Mouse (Mus musculus) CH12.LX (cell line): ENCODE measurements around the gene Kxd1. TPM values are rescaled to one million over a fixed set of nuclear protein-coding genes. Genes with fewer than 3 reads are reported as not detected.

Experiments
- DNase-seq: peaks from one replicate; pipeline ENCODE4 v3.0.0-alpha.2; 2013; ENCODE audit errors: extremely low read depth
- H3K27ac ChIP-seq: 2 replicates; pipeline ENCODE4 v1.5.1; 2012; ENCODE audit warnings: low read depth, mild to moderate bottlenecking, control low read depth, moderate library complexity; ENCODE audit not compliant: insufficient read depth
- H3K27me3 ChIP-seq: replicated peaks from 2 replicates; pipeline ENCODE3; 2012; ENCODE audit warnings: inconsistent platforms
- H3K36me3 ChIP-seq, 2 experiments: replicated peaks in 1 of 2; 2 replicates each; pipeline versions ENCODE3 to v1.6.1; 2012; ENCODE audit warnings: inconsistent platforms in 1 of 2, low read length in 1 of 2, mild to moderate bottlenecking in 1 of 2, mixed read lengths in 1 of 2, moderate library complexity in 1 of 2; ENCODE audit not compliant: control insufficient read depth in 1 of 2, insufficient read depth in 1 of 2
- H3K4me1 ChIP-seq, 2 experiments: 2 replicates each; pipeline ENCODE4 v1.6.1; 2012; ENCODE audit warnings: inconsistent platforms in 1 of 2, moderate library complexity in 1 of 2; ENCODE audit not compliant: insufficient read depth in 2 of 2, control insufficient read depth in 1 of 2
- H3K4me2 ChIP-seq: 2 replicates; pipeline ENCODE4 v1.6.1; 2012; ENCODE audit warnings: low read depth, mild to moderate bottlenecking, control low read depth; ENCODE audit not compliant: poor library complexity, insufficient read depth, severe bottlenecking
- H3K4me3 ChIP-seq, 3 experiments: fragments of 150-350 bp in 1 of 3; sonication (generic) in 1 of 3; replicated peaks in 1 of 3; 2 replicates each; pipeline versions ENCODE3 to v1.5.1; 2011 to 2012; ENCODE audit warnings: low read depth in 2 of 3, low read length in 2 of 3, mild to moderate bottlenecking in 2 of 3, moderate library complexity in 2 of 3, control low read depth in 1 of 3, improper control_type of control experiment in 1 of 3, inconsistent platforms in 1 of 3, mixed read lengths in 1 of 3; ENCODE audit not compliant: poor library complexity in 1 of 3
- H3K79me2 ChIP-seq: replicated peaks from 2 replicates; pipeline ENCODE4 v1.6.1; 2012; ENCODE audit warnings: mild to moderate bottlenecking, moderate library complexity; ENCODE audit not compliant: control insufficient read depth, poor library complexity, insufficient read depth, severe bottlenecking; ENCODE audit errors: extremely low read depth
- H3K9ac ChIP-seq: 2 replicates; pipeline ENCODE4 v1.6.1; 2012; ENCODE audit warnings: low read depth, mild to moderate bottlenecking, control low read depth, moderate library complexity; ENCODE audit not compliant: insufficient read depth
- H3K9me3 ChIP-seq: replicated peaks from 2 replicates; pipeline ENCODE3; 2012; ENCODE audit warnings: low read length, inconsistent platforms, mixed read lengths
- BHLHE40 ChIP-seq: IDR thresholded peaks from 2 replicates; pipeline ENCODE4 v1.6.1; 2011; ENCODE audit warnings: mild to moderate bottlenecking, low read depth, low read length, improper control_type of control experiment
- CHD1 ChIP-seq: IDR thresholded peaks from 2 replicates; pipeline ENCODE4 v1.6.1; 2012; ENCODE audit warnings: low read depth, low read length, improper control_type of control experiment, inconsistent platforms
- CTCF ChIP-seq, 2 experiments: IDR thresholded peaks in 1 of 2; conservative IDR thresholded peaks in 1 of 2; 2 replicates each; pipeline ENCODE4 v1.5.1; 2011 to 2012; ENCODE audit warnings: low read depth in 2 of 2, low read length in 2 of 2, improper control_type of control experiment in 1 of 2, inconsistent platforms in 1 of 2, mild to moderate bottlenecking in 1 of 2, moderate library complexity in 1 of 2
- ELF1 ChIP-seq: IDR thresholded peaks from 2 replicates; pipeline ENCODE4 v1.6.1; 2014; ENCODE audit warnings: low read depth, mild to moderate bottlenecking, inconsistent platforms, low read length, improper control_type of control experiment
- EP300 ChIP-seq: IDR thresholded peaks from 2 replicates; pipeline ENCODE4 v1.6.1; 2011; ENCODE audit warnings: low read length, improper control_type of control experiment
- ETS1 ChIP-seq: conservative IDR thresholded peaks from 2 replicates; pipeline ENCODE4 v1.6.1; 2012; ENCODE audit warnings: low read depth, mild to moderate bottlenecking, inconsistent platforms, low read length, improper control_type of control experiment, moderate library complexity
- GABPA ChIP-seq: IDR thresholded peaks from 2 replicates; pipeline ENCODE4 v1.6.1; 2012; ENCODE audit warnings: low read depth, low read length, improper control_type of control experiment, inconsistent platforms; ENCODE audit not compliant: insufficient replicate concordance
- IRF4 ChIP-seq: IDR thresholded peaks from 2 replicates; pipeline ENCODE4 v1.6.1; 2014; ENCODE audit warnings: low read depth, mild to moderate bottlenecking, inconsistent platforms, low read length, improper control_type of control experiment
- MAFK ChIP-seq: IDR thresholded peaks from 2 replicates; pipeline ENCODE4 v1.6.1; 2011; ENCODE audit warnings: low read length, improper control_type of control experiment; ENCODE audit not compliant: insufficient replicate concordance
- MAX ChIP-seq: IDR thresholded peaks from 2 replicates; pipeline ENCODE4 v1.6.1; 2011; ENCODE audit warnings: low read length, improper control_type of control experiment
- MAZ ChIP-seq: IDR thresholded peaks from 2 replicates; pipeline ENCODE4 v1.6.1; 2012; ENCODE audit warnings: low read depth, mild to moderate bottlenecking, inconsistent platforms, low read length, improper control_type of control experiment, moderate library complexity
- MEF2A ChIP-seq: IDR thresholded peaks from 2 replicates; pipeline ENCODE4 v1.6.1; 2014; ENCODE audit warnings: low read depth, mild to moderate bottlenecking, inconsistent platforms, low read length, improper control_type of control experiment, borderline replicate concordance
- MYC ChIP-seq: IDR thresholded peaks from 2 replicates; pipeline ENCODE4 v1.6.1; 2011; ENCODE audit warnings: low read depth, mild to moderate bottlenecking, improper control_type of control experiment, low read length
- NRF1 ChIP-seq: IDR thresholded peaks from 2 replicates; pipeline ENCODE4 v1.6.1; 2014; ENCODE audit warnings: low read depth, mild to moderate bottlenecking, inconsistent platforms, low read length, improper control_type of control experiment, moderate library complexity
- POLR2A ChIP-seq: IDR thresholded peaks from 2 replicates; pipeline ENCODE4 v1.6.1; 2011; ENCODE audit warnings: low read depth, mild to moderate bottlenecking, improper control_type of control experiment, low read length
- POLR2AphosphoS2 ChIP-seq: IDR thresholded peaks from 2 replicates; pipeline ENCODE4 v1.6.1; 2011; ENCODE audit warnings: low read depth, low read length, improper control_type of control experiment
- RCOR1 ChIP-seq: conservative IDR thresholded peaks from 2 replicates; pipeline ENCODE4 v1.6.1; 2012; ENCODE audit warnings: low read depth, mild to moderate bottlenecking, inconsistent platforms, low read length, improper control_type of control experiment
- UBTF ChIP-seq: IDR thresholded peaks from 2 replicates; pipeline ENCODE4 v1.6.1; 2012; ENCODE audit warnings: low read depth, mild to moderate bottlenecking, inconsistent platforms, low read length, improper control_type of control experiment, moderate library complexity
- USF2 ChIP-seq: conservative IDR thresholded peaks from 2 replicates; pipeline ENCODE4 v1.6.1; 2011; ENCODE audit warnings: low read depth, low read length, improper control_type of control experiment
- ZC3H11A ChIP-seq: IDR thresholded peaks from 2 replicates; pipeline ENCODE4 v1.6.1; 2012; ENCODE audit warnings: low read depth, mild to moderate bottlenecking, inconsistent platforms, low read length, improper control_type of control experiment
- ZKSCAN1 ChIP-seq: IDR thresholded peaks from 2 replicates; pipeline ENCODE4 v1.6.1; 2012; ENCODE audit warnings: low read depth, inconsistent platforms, low read length, improper control_type of control experiment, borderline replicate concordance
- ZMIZ1 ChIP-seq: IDR thresholded peaks from 2 replicates; pipeline ENCODE4 v1.6.1; 2012; ENCODE audit warnings: low read depth, mild to moderate bottlenecking, inconsistent platforms, low read length, improper control_type of control experiment
- dilution Hi-C: fragments of 300-500 bp; cut with MboI; formaldehyde crosslinking; loops from 2 replicates; pipeline ENCODE4 v1.14.3; 2020; ENCODE audit warnings: low sequenced_read_pairs; ENCODE audit not compliant: extremely low pct_unique_long_range_greater_than_20kb, extremely low pct_ligation_motif_present
- in situ Hi-C: fragments of 300-500 bp; cut with MboI; formaldehyde crosslinking; loops from 3 replicates; pipeline ENCODE4 v1.14.3; 2019; ENCODE audit warnings: low sequenced_read_pairs, low pct_ligation_motif_present, low pct_unique_long_range_greater_than_20kb, mixed read lengths
- polyA plus RNA-seq: library from polyadenylated mRNA; unstranded; fragments of >175 nt; gene quantifications from 2 replicates; pipeline ENCODE4 v1.2.1, GENCODE M21; 2012; ENCODE audit warnings: low read depth; ENCODE audit not compliant: insufficient read length
- total RNA-seq, 2 experiments: library from RNA; depleted of rRNA; stranded (reverse); fragments of 300-350 nt in 1 of 2; fragments of >200 nt in 1 of 2; gene quantifications; 2 replicates each; pipeline ENCODE4 v1.2.3; 2012 to 2014

Kxd1 gene
- total and polyA plus RNA-seq, 3 experiments: 56.6 to 68.0 (median 63.4) TPM

GRCm38 (mm10) chr8:70469938-70470337 lies 57.8 kb downstream of the Kxd1 start:
- Histone ChIP-seq H3K9me3 (no peaks in the 10 kb centered on the region), H3K4me1 (peaks cover 0 to 1% of the 10 kb centered on the region in 2 experiments; a peak in 1 of 4 replicates), H3K4me3 (no peak overlapping the region), H3K27me3 (no peaks in the 10 kb centered on the region), H3K36me3 (peaks cover 9 to 82% of the 10 kb centered on the region in 2 experiments), H3K27ac (no peak overlapping the region), H3K9ac (no peak overlapping the region), H3K79me2 (no peaks in the 10 kb centered on the region), H3K4me2 (no peak overlapping the region)
- no peak for DNase-seq
- dilution Hi-C loops: no loop called here
- in situ Hi-C loops: no loop called here
- TF ChIP-seq ELF1 (no peak), MYC (no peak), GABPA (no peak), POLR2AphosphoS2 (no peak), MAX (no peak), USF2 (no peak), RCOR1 (no peak), IRF4 (no peak), POLR2A (no peak)

- dilution Hi-C loops: no loop called here
- H3K79me2 ChIP-seq: no peaks in the 10 kb centered on the region
- H3K36me3 ChIP-seq: peaks cover 9 to 87% of the 10 kb centered on the region in 2 experiments
- H3K27me3 ChIP-seq: no peaks in the 10 kb centered on the region
- no peak overlapping the region for H3K4me3 ChIP-seq
- no peaks in the 10 kb centered on the region for H3K9me3 ChIP-seq
- in situ Hi-C loops: no loop called here
- TF ChIP-seq CHD1 (no peak), ZKSCAN1 (no peak), POLR2A (no peak), BHLHE40 (no peak), GABPA (no peak), NRF1 (no peak), CTCF (conservative IDR thresholded peaks at IDR 0.05 in 1 of 2, IDR thresholded peaks at IDR 0.05 in 1 of 2; ENCODE audit: low read depth in 2 of 2, low read length in 2 of 2) (no peak), MAFK (no peak), MYC (no peak), MEF2A (no peak), ETS1 (no peak), MAZ (no peak), UBTF (no peak), ZC3H11A (no peak), IRF4 (no peak), ZMIZ1 (no peak), EP300 (no peak)
- no peaks in the 10 kb centered on the region for H3K4me1 ChIP-seq
- no peak for DNase-seq
- no peak overlapping the region for H3K9ac ChIP-seq
- no peak overlapping the region for H3K27ac ChIP-seq
- no peak overlapping the region for H3K4me2 ChIP-seq
These were observed 58.4 kb downstream of the Kxd1 start for GRCm38 (mm10) chr8:70469295-70469916.
